Mouse (Mus musculus) heart, adult 2 months (tissue): ENCODE results near the gene Slc9a3.

Experiments used
- CTCF ChIP-seq: fragments of 200-600 bp; IDR thresholded peaks from 2 replicates; pipeline ENCODE4 v1.8.1; 2022; ENCODE audit warnings: antibody characterized with exemption, mild to moderate bottlenecking, moderate library complexity
- EP300 ChIP-seq: fragments of 200-500 bp; IDR thresholded peaks from 2 replicates; pipeline ENCODE4 v1.6.1; 2011; ENCODE audit warnings: low read depth, low read length, control low read depth; ENCODE audit not compliant: insufficient read depth
- POLR2A ChIP-seq: fragments of 200-500 bp; IDR thresholded peaks from 2 replicates; pipeline ENCODE4 v1.6.1; 2011; ENCODE audit warnings: mild to moderate bottlenecking, low read depth, low read length, control low read depth; ENCODE audit not compliant: insufficient read depth

- TF ChIP-seq CTCF (no peak), POLR2A (no peak), EP300 (no peak)
These were observed 22.3 kb upstream of the Slc9a3 start for GRCm38 (mm10) chr13:74098913-74099312.
